Mouse (Mus musculus) gastrocnemius, postnatal 14 days (tissue): ENCODE results near the gene Sgo2a. TPM values are rescaled to one million over a fixed set of nuclear protein-coding genes. Genes with fewer than 3 reads are reported as not detected.

Experiments used
- DNase-seq: peaks from one replicate; pipeline ENCODE4 v3.0.0; 2021; ENCODE audit warnings: mixed read lengths
- intact Hi-C: fragments of 180-260 bp; cut with DNase I; formaldehyde crosslinking; loops from one replicate; pipeline ENCODE4 v1.15.1; 2025; ENCODE audit warnings: low total_unique reads
- total RNA-seq, 2 experiments: library from RNA; stranded (reverse); gene quantifications; 2 replicates each; pipeline ENCODE4 v1.2.3; 2021

Gene Sgo2a
- total RNA-seq, 2 experiments from 2014 or later: 1.3 to 1.7 TPM

- intact Hi-C loops: no loop called here
- no peak for DNase-seq
These were observed 77.4 kb downstream of the Sgo2a start for GRCm38 (mm10) chr1:58072991-58073730.

GRCm38 (mm10) chr1:58074266-58074665 lies 78.5 kb downstream of the Sgo2a start:
- intact Hi-C loops: no loop called here
- no peak for DNase-seq

Other genes starting within 250 kb of the Sgo2a start
- 10 to 100 TPM; 14.8 to 18.2 TPM for gene Spats2l, start 221.8 kb upstream of the Sgo2a start, total RNA-seq
- gene Kctd18, start 23.0 kb downstream of the Sgo2a start, total RNA-seq: 1 to 10 TPM; 3.8 to 4.5 TPM
- 1 to 10 TPM; 3.6 to 4.9 TPM for gene Aox1, start 34.0 kb downstream of the Sgo2a start, total RNA-seq
- under 1 TPM; 0.08 to 0.29 TPM for gene Aox3, start 117.2 kb downstream of the Sgo2a start, total RNA-seq
- gene Aox4, start 214.4 kb downstream of the Sgo2a start, total RNA-seq: under 1 TPM in 1 of 2 experiments, not detected in 1; 0.14 TPM